Mouse (Mus musculus): Measurements from ENCODE around the gene Kcnab2.

GRCm38 (mm10) chr4:152451371-152451770 lies 26.3 kb downstream of the Kcnab2 start:
- TF ChIP-seq CTCF (IDR thresholded peaks at IDR 0.05; ENCODE audit: insufficient read depth, low read depth, low read length), result no peak
- no peak for TF ChIP-seq POLR2A (IDR thresholded peaks at IDR 0.05; ENCODE audit: insufficient read depth, low read depth, low read length)
